Mouse (Mus musculus) granulocyte monocyte progenitor cell, adult 5-6 weeks (primary cell): ENCODE results near the gene Myo16. TPM values are rescaled to one million over a fixed set of nuclear protein-coding genes. Genes with fewer than 3 reads are reported as not detected.

Experiments
- ATAC-seq: replicated peaks from 2 replicates; pipeline ENCODE4 v1.8.0; 2016; ENCODE audit warnings: mild to moderate bottlenecking, moderate TSS enrichment, inconsistent platforms; ENCODE audit not compliant: poor library complexity, severe bottlenecking
- total RNA-seq, 2 experiments: library from RNA; stranded (forward) in 1 of 2; stranded (reverse) in 1 of 2; fragments of 200-712, 200-1000 nt in 1 of 2; fragments of >200 nt in 1 of 2; fragmentation: Nextera tagmentation in 1 of 2; gene quantifications; 2 replicates each; pipeline ENCODE4 v1.2.3; 2014 to 2017

Myo16 gene
- total RNA-seq, 2 experiments from 2014 or later = not detected

GRCm38 (mm10) chr8:10643244-10643643 lies 489.5 kb downstream of the Myo16 start:
- no peak for ATAC-seq

- no peak for ATAC-seq
These were observed 490.8 kb downstream of the Myo16 start for GRCm38 (mm10) chr8:10644481-10644880.

DNA sequence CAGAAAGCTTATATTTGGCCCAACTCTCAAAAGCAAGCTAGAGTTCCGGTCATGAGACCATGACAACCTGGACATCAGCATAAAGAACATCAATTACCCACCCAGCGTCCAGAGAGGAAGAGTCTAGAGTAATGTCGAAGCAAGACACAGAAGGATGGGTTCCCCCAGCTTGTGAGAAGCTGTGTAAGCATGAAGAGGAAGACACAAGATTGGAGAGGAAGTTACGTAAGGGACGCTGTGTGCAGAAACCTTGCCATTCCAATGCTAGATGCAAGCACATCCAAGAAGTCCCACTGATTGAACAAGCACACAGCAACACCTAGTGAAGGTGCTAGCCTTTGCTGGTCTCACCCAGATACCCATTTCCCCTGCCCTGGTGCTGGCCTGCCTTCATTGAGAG lies 492.0 kb downstream of the Myo16 start:
- ATAC-seq = peak; percentile 67

GRCm38 (mm10) chr8:10646485-10646884 lies 492.8 kb downstream of the Myo16 start:
- ATAC-seq = no peak

- no peak for ATAC-seq
These were observed 498.0 kb downstream of the Myo16 start for GRCm38 (mm10) chr8:10651546-10652315.

GRCm38 (mm10) chr8:10653282-10653681 lies 499.6 kb downstream of the Myo16 start:
- ATAC-seq = peak; percentile 56

- ATAC-seq = no peak
These were observed 501.3 kb downstream of the Myo16 start for GRCm38 (mm10) chr8:10654922-10655518.

GRCm38 (mm10) chr8:10663770-10664470 lies 510.2 kb downstream of the Myo16 start:
- peak; percentile 98 for ATAC-seq

- ATAC-seq = no peak
These were observed 511.3 kb downstream of the Myo16 start for GRCm38 (mm10) chr8:10664861-10665543.

DNA sequence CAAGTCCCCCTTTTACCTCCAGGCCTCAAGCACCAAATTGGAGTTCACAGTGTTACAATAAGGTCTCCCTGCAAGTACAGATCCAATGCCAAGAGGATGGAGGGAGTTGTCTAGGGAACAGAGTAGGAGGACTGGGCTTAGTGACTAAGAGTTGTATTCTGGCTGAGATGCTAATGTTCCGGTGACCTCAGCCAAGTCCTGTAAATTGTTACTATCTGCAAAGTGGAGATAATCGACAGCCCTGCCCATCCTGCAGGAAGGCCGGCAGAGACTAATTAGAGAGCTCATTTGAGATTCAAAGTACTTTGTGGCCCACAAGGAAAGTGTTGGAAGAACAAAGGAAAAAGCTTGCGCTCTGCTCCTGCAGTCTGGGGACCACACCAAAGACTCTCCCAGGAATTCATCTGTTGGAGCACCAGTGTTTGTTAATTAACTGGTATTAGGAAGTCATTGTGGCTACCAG lies 512.1 kb downstream of the Myo16 start:
- no peak for ATAC-seq

DNA sequence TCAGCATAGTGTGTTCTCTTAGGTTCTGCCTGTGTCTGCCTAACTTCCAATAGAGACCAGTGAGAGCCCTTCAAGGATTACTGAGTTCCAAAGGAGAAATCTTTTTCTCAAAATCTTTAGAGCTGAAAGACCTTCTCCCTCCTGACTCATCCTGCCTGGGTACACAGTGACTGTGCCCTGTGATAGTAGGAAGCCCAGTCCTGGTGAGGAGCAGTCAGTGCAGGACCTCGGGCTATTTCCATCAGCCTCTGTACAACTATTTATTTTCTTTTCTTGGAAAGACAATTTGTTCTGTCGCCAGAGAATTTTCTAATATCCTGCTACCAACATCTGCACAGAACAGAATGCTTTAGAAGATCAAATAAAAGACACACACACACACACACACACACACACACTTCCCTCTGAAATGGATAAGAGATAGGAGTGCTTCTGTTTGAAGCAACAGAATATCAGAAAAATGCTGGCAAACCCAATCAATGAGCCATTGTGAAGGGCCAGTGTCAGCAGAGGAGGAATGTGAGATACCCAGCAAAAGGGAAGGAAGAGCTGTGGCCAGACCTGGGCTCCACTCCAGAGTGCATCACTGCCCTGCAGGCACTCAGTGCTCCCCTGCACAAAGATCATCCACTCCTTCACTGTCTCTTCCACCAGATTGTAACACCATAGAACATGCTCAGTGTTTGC lies 518.3 kb downstream of the Myo16 start:
- no peak; the same call in 1 of the 2 replicates for ATAC-seq

- no peak for ATAC-seq
These were observed 524.2 kb downstream of the Myo16 start for GRCm38 (mm10) chr8:10677840-10678410.

GRCm38 (mm10) chr8:10681926-10682325 lies 528.2 kb downstream of the Myo16 start:
- ATAC-seq = no peak

GRCm38 (mm10) chr8:10683088-10683487 lies 529.4 kb downstream of the Myo16 start:
- ATAC-seq = peak; percentile 99

Other genes starting within 250 kb of the Myo16 start
- gene Lig4, start 176.2 kb upstream of the Myo16 start, total RNA-seq (2014; fragmentation: Nextera tagmentation) = 2.3 and 2.8 TPM in 2 replicates
- 1.2 and 1.4 TPM in 2 replicates for gene Lig4, start 176.2 kb upstream of the Myo16 start, total RNA-seq (2017)
- 8.7 and 11.1 TPM in 2 replicates for gene Abhd13, start 176.2 kb upstream of the Myo16 start, total RNA-seq (2014; fragmentation: Nextera tagmentation)
- 14.5 and 14.8 TPM in 2 replicates for gene Abhd13, start 176.2 kb upstream of the Myo16 start, total RNA-seq (2017)
- 0.19 and 4.2 TPM in 2 replicates for gene Tnfsf13b, start 147.4 kb upstream of the Myo16 start, total RNA-seq (2014; fragmentation: Nextera tagmentation)
- gene Tnfsf13b, start 147.4 kb upstream of the Myo16 start, total RNA-seq (2017) = 0.34 and 2.4 TPM in 2 replicates